Mouse (Mus musculus) heart, postnatal 14 days (tissue): ENCODE measurements around the gene Ywhaq. TPM values are rescaled to one million over a fixed set of nuclear protein-coding genes. Genes with fewer than 3 reads are reported as not detected.
"Not testable (repeated sequence)": the region's sequence is repeated elsewhere in the genome, so short reads cannot be mapped to it uniquely, and the experiment has no call there.

ENCODE experiments used
- DNase-seq, 2 experiments: peaks; one replicate each; pipeline ENCODE4 v3.0.0; 2021 to 2022
- intact Hi-C: fragments of 180-260 bp; cut with DNase I; formaldehyde crosslinking; loops from one replicate; pipeline ENCODE4 v1.15.1; 2025
- total RNA-seq, 2 experiments: library from RNA; stranded (reverse); gene quantifications; 2 replicates each; pipeline ENCODE4 v1.2.3; 2021

Ywhaq gene
- total RNA-seq, 2 experiments from 2014 or later: 97.2 to 104 TPM

- intact Hi-C loops: loop anchor here (5.0 kb wide), 2 partner anchors 54 to 99 kb away; no protein-coding TSS in a partner anchor
- DNase-seq: peak in 1 of 2 experiments; percentile 5
These were observed 646 bp upstream of the Ywhaq start for GRCm38 (mm10) chr12:21418083-21418482.

GRCm38 (mm10) chr12:21416506-21416905, 931 bp downstream of the Ywhaq start:
- intact Hi-C loops: loop anchor here (2.0 to 5.0 kb wide), 3 partner anchors 44 to 101 kb away; partner anchors contain the start of gene Adam17
- DNase-seq: peak; percentile 15 to 23

- no peak for DNase-seq
- intact Hi-C loops: no loop called here
These were observed 6.8 kb downstream of the Ywhaq start for GRCm38 (mm10) chr12:21410620-21411019.

- intact Hi-C loops: no loop called here
- no peak for DNase-seq
These were observed 7.8 kb downstream of the Ywhaq start for GRCm38 (mm10) chr12:21409651-21410050.

GRCm38 (mm10) chr12:21408789-21409367, 8.6 kb downstream of the Ywhaq start:
- no peak for DNase-seq
- intact Hi-C loops: no loop called here

- intact Hi-C loops: no loop called here
- no peak for DNase-seq
These were observed 14.7 kb downstream of the Ywhaq start for GRCm38 (mm10) chr12:21402771-21403170.

GRCm38 (mm10) chr12:21386201-21386600, 31.2 kb downstream of the Ywhaq start:
- intact Hi-C loops: no loop called here
- no peak for DNase-seq

GRCm38 (mm10) chr12:21378765-21379346, 38.6 kb downstream of the Ywhaq start:
- not testable (repeated sequence) for DNase-seq
- intact Hi-C loops: loop anchor here (10.0 kb wide), 1 partner anchor 264 kb away; no protein-coding TSS in a partner anchor

- intact Hi-C loops: loop anchor here (10.0 kb wide), 1 partner anchor 261 kb away; no protein-coding TSS in a partner anchor
- no peak for DNase-seq
These were observed 41.9 kb downstream of the Ywhaq start for GRCm38 (mm10) chr12:21375376-21376157.

GRCm38 (mm10) chr12:21373820-21374475, 43.5 kb downstream of the Ywhaq start:
- no peak for DNase-seq
- intact Hi-C loops: loop anchor here (2.0 to 10.0 kb wide), 4 partner anchors 43 to 259 kb away; partner anchors contain the start of genes Iah1 and Ywhaq

GRCm38 (mm10) chr12:21373100-21373819, 44.2 kb downstream of the Ywhaq start, which contains the start of gene Adam17:
Gene Adam17 (minus strand): TSS chr12:21373632.
- intact Hi-C loops: loop anchor here (2.0 to 10.0 kb wide), 4 partner anchors 44 to 258 kb away; partner anchors contain the start of genes Iah1 and Ywhaq
- peak; percentile 98 to 99 for DNase-seq

GRCm38 (mm10) chr12:21370035-21370611, 47.3 kb downstream of the Ywhaq start:
- no peak for DNase-seq
- intact Hi-C loops: loop anchor here (5.0 to 10.0 kb wide), 2 partner anchors 53 to 255 kb away; partner anchors contain the start of gene Iah1

GRCm38 (mm10) chr12:21369087-21369410, 48.4 kb downstream of the Ywhaq start:
- no peak for DNase-seq
- intact Hi-C loops: no loop called here

- intact Hi-C loops: no loop called here
These were observed 48.9 kb downstream of the Ywhaq start for GRCm38 (mm10) chr12:21368376-21369086.

GRCm38 (mm10) chr12:21364624-21365435, 52.6 kb downstream of the Ywhaq start:
- intact Hi-C loops: no loop called here
- DNase-seq: no peak

More at GRCm38 (mm10) chr12:21368376-21369086, 48.9 kb downstream of the Ywhaq start:
- peak in 1 of 2 experiments; percentile 14 for DNase-seq

- DNase-seq: no peak
- intact Hi-C loops: no loop called here
These were observed 54.2 kb downstream of the Ywhaq start for GRCm38 (mm10) chr12:21363195-21363594.

GRCm38 (mm10) chr12:21362686-21363085, 54.8 kb downstream of the Ywhaq start:
- no peak for DNase-seq
- intact Hi-C loops: no loop called here

GRCm38 (mm10) chr12:21353681-21354080, 63.8 kb downstream of the Ywhaq start:
- no peak for DNase-seq
- intact Hi-C loops: no loop called here
